Mouse (Mus musculus): ENCODE measurements at regions not wholly inside any gene's neighbourhood (a gene's known extent, or its start where the extent isn't known, plus 50 kb on each side); places are given as distances from the start of the nearest gene placed in this dataset.
A peak's percentile ranks its signal among the peaks of the same experiment; 100 is the strongest.

- DNase-seq (ENCODE audit: low read depth, low spot score), result no peak
Observed at GRCm38 (mm10) chr5:33548800-33549199, 80.6 kb downstream of the Fam53a start.

DNA sequence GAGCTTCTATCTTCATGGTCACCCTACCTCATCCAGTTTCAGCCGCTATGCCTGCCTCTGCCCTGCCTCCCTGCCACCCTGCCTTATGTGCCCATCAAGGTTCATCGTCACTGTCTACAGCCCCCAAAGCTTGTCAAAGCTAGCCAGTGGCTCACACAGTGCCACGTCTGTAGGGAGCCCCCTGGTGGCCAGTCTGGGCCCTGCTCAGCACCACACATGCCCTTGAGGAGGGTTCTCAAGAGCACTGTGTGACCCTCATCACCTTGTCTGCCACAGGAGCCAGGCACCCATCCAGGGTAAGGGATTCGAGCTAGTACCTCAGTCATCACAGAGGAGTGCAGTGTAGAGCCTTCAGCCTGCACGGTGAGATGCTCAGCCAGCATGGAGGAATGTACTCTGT lies 86.1 kb downstream of the Fam53a start:
- peak; percentile 55 for DNase-seq (ENCODE audit: low read depth, low spot score)

GRCm38 (mm10) chr5:33542643-33543042 lies 86.8 kb downstream of the Fam53a start:
- no peak for DNase-seq (ENCODE audit: low read depth, low spot score)

GRCm38 (mm10) chr5:33542000-33542554 lies 87.4 kb downstream of the Fam53a start:
- DNase-seq (ENCODE audit: low read depth, low spot score), result peak; percentile 31

DNA sequence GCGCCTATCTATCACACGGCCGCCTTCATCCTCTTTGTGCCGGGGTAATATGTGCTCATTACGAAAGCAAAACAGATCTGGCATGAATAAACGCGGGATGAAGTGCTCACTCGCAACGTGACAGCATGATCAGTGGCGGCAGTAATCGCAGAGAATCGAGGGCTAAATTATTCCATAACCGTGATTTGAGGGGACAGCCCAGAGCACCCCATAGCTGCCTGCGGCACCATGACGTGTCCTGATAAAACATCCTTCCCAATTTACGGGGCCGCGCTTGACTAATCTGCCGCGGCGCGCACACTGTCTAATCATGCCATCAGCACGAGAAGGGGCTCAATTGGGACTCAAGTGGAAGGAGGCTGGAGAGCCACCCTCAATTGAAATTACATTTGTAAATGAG lies 89.2 kb downstream of the Fam53a start:
- no peak for DNase-seq (ENCODE audit: low read depth, low spot score)

DNA sequence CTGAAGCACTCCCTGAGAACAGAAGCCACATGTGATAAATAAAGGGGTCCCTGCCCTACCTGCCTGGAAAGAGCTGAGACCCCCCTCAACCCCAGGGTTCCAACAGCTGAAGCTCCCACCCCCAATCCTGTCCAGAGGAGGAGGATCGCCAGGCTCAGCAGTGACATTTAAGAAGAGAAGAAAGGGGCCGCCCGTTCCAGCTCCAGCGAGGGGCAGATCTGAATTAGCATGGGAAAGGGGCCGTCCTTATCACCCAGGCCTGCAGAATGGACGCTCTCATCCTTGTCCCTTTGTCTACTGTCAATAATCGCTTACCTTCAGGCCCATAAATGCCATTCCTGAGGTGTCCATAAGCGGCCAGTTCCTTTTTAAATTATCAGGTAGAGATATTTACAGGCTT lies 92.0 kb downstream of the Fam53a start:
- DNase-seq (ENCODE audit: low read depth, low spot score), result no peak

GRCm38 (mm10) chr5:33537017-33537416 lies 92.4 kb downstream of the Fam53a start:
- no peak for DNase-seq (ENCODE audit: low read depth, low spot score)

- no peak for DNase-seq (ENCODE audit: low read depth, low spot score)
Observed at GRCm38 (mm10) chr5:33536261-33536660, 93.2 kb downstream of the Fam53a start.

DNA sequence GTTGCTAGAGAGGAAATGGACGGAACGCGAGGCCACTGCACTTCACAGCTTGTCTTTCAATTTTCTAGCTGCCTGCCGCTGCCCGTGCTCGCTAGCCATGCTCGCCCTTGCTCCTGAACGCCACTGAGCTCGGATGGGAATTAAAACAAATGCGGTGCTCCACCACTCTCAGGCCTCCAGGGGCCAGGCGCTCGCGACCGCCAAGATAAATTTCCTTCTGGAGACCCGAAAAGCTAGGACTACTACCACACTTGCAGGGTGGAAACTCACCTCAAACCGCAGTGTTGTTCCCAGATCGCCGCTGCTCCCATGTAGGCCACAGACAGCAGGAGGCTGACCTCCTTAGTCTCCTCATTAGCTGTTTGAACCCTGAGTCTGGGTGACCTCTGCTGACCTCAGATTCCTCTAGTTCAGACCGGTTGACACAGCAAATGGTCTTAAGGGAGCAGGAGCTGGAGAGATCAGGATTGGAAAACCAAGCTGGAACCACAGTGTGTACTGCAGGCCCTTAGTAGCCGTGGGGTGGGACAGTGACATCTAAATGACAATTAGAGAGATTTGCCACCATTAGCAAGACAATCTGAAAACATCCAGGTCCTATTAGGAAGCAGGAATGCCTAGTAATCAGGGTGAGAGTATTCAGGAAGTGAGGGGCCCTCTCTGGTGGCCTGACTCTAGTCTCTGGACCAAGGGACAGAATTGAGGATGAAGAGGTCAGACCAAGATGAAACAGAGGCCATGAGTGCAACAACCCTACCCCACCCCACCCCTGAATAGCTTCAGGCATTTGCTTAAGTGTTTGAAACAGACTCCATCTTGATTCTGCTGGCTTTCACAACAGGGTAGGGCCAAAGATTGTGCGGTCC lies 94.1 kb downstream of the Fam53a start:
- DNase-seq (ENCODE audit: low read depth, low spot score), result no peak

GRCm38 (mm10) chr5:33534345-33534744 lies 95.1 kb downstream of the Fam53a start:
- DNase-seq (ENCODE audit: low read depth, low spot score), result peak; percentile 48

GRCm38 (mm10) chr5:33533185-33533584 lies 96.2 kb downstream of the Fam53a start:
- no peak for DNase-seq (ENCODE audit: low read depth, low spot score)

GRCm38 (mm10) chr5:33531263-33531662 lies 97.5 kb upstream of the Nkx1-1 start:
- no peak for DNase-seq (ENCODE audit: low read depth, low spot score)

GRCm38 (mm10) chr5:33529771-33530170 lies 96.0 kb upstream of the Nkx1-1 start:
- no peak for DNase-seq (ENCODE audit: low read depth, low spot score)

- DNase-seq (ENCODE audit: low read depth, low spot score), result no peak
Observed at GRCm38 (mm10) chr5:33528971-33529670, 95.3 kb upstream of the Nkx1-1 start.

- no peak for DNase-seq (ENCODE audit: low read depth, low spot score)
Observed at GRCm38 (mm10) chr5:33527750-33528149, 94.0 kb upstream of the Nkx1-1 start.

GRCm38 (mm10) chr5:33527316-33527715 lies 93.5 kb upstream of the Nkx1-1 start:
- no peak for DNase-seq (ENCODE audit: low read depth, low spot score)

DNA sequence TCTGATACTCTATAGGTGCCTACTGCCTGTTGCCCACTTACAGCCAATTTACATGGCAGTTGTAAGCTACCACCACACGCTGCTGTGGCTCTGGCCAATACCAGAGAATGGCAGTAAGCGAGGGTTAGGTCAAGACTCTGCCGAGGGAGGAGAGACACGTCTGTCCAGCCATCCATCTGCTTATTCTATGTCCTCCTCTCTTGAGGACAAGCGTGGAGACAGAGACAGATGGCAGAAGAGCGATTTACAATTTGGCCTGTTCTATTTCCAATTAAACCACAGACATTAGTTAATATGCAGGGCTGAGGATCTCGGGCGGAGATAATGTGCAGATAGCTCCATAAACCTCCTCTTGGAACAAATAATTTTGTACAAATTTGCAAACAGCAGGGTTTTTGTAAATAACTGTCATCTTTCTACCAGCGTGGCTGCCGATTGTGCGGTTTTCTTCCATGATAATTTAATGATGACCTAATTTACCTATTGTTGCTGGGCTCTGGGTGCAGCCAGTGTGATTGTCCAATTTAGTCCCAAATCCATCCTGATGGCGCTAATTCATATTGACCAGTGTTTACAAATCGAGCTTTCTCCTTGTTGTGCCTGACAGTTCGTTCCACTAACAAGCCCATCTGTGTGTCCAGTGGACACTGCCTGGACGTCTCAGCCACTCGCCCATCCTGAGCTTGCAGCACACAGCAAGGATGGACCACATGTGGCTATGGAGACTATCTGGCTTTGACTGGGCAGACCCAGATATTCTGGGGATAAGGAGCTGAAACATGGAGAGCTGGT lies 88.4 kb upstream of the Nkx1-1 start:
- peak; percentile 57 for DNase-seq (ENCODE audit: low read depth, low spot score)

- DNase-seq (ENCODE audit: low read depth, low spot score), result no peak
Observed at GRCm38 (mm10) chr5:33520856-33521255, 87.1 kb upstream of the Nkx1-1 start.

DNA sequence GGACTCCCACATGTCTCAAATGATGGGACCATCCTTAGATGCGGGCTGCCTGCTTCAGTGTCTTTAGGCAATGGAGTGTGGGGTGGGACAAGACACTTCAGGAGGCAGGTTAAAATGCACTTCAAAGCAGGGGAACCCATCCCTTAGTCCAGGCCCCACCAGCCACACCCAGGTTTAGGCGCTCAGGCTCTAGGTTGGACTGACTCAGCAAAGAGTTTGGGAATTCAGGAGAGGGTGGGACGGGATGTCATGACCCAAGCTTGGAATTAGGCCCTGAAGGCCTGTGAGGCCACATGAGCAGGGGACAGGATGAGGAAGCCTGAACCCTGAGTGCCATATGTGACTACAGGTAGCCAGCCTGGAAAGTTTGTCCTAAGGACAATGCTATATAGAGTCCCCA lies 85.6 kb upstream of the Nkx1-1 start:
- DNase-seq (ENCODE audit: low read depth, low spot score), result no peak

DNA sequence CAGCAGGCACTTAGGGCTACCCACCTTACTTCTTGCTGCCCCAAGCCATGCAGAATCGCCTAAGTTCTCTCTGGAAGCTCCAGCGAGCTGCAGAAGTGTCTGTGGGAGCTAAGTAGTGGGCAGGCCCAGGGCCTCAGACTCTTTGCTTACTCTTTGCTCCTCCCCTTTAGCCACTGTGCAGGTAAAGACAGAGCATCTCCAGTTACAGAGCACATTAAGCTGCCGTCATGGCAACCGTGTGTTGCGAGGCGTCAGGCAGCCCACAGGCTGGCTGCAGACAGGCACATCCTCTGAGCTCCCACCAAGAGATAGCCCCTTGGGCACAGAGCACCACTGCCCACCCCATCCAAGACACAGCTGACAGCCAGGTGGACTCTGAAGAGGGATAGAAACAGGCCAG lies 85.1 kb upstream of the Nkx1-1 start:
- no peak for DNase-seq (ENCODE audit: low read depth, low spot score)

DNA sequence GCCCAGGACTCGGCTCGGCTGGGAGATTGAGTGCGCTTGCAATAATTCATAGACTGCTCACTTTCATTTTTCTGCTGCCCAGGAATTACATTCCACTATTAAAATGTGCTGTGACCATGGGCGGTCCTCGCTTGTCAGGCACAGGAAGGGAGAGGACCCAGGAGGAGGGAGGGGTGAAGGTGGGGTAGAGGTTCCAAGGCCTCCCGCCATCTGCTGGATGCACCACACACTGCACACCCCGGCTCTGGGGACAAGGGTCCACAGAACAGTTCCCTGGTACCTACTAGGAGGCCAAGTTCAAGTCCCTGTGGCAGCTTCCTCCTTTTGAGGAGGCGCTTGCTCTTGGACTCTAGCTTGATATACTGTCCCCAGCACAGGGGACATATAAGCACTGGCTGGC lies 83.8 kb upstream of the Nkx1-1 start:
- DNase-seq (ENCODE audit: low read depth, low spot score), result no peak

DNA sequence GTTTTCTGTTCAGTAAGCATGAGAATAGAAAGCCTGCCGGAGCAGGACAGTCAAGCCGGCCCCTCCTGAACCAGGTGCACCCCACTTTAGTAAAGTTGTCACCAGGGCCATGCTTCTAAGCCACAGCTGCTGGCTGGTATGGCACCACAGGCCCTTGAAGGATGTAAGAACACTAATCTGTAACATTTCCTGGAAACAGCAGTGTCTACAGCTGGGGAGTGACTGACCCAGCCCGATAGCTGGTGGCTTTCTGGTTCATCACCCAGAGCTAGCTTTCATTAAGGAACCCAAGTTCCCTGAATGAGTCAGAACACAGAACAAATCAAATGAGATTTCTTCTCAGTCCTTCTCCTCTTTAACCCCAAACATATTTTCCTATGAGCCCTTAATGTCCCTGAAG lies 82.4 kb upstream of the Nkx1-1 start:
- no peak for DNase-seq (ENCODE audit: low read depth, low spot score)

Data from brain, adult 2 months (tissue).